Mouse (Mus musculus) stomach, postnatal 0 days (tissue): ENCODE measurements at regions not wholly inside any gene's neighbourhood (a gene's known extent, or its start where the extent isn't known, plus 50 kb on each side); places are given as distances from the start of the nearest gene placed in this dataset.

ENCODE experiments used
- ATAC-seq: fragments of 200-750 bp; cut with Nextera tagmentation; 2 replicates; pipeline ENCODE4 v1.8.0; 2017; ENCODE audit not compliant: low FRiP score, low TSS enrichment
- DNase-seq: peaks from one replicate; pipeline ENCODE4 v3.0.0-alpha.2; 2016; ENCODE audit warnings: low spot score
- H3K27ac ChIP-seq: fragments of 300-500 bp; sonication (generic); replicated peaks from 2 replicates; pipeline ENCODE4 v1.5.1; 2014; ENCODE audit warnings: mild to moderate bottlenecking, control low read depth
- H3K27me3 ChIP-seq: fragments of 300-500 bp; sonication (generic); 2 replicates; pipeline ENCODE4 v1.6.1; 2014; ENCODE audit warnings: low read length; ENCODE audit not compliant: control insufficient read depth, insufficient read depth
- H3K36me3 ChIP-seq: fragments of 300-500 bp; sonication (generic); 2 replicates; pipeline ENCODE4 v1.6.1; 2014; ENCODE audit warnings: low read length, mixed read lengths; ENCODE audit not compliant: control insufficient read depth, insufficient read depth
- H3K4me1 ChIP-seq: fragments of 300-500 bp; sonication (generic); replicated peaks from 2 replicates; pipeline ENCODE4 v1.6.1; 2014; ENCODE audit warnings: antibody characterized with exemption; ENCODE audit not compliant: control insufficient read depth, insufficient read depth
- H3K4me2 ChIP-seq: fragments of 300-500 bp; sonication (generic); replicated peaks from 2 replicates; pipeline ENCODE4 v1.6.1; 2014; ENCODE audit warnings: low read depth, mild to moderate bottlenecking, control low read depth, moderate library complexity
- H3K4me3 ChIP-seq: fragments of 300-500 bp; sonication (generic); 2 replicates; pipeline ENCODE4 v1.5.1; 2014; ENCODE audit warnings: low read depth, low read length, control low read depth
- H3K9ac ChIP-seq: fragments of 300-500 bp; sonication (generic); 2 replicates; pipeline ENCODE4 v1.6.1; 2014; ENCODE audit warnings: mild to moderate bottlenecking, low read length, control low read depth, mixed read lengths
- H3K9me3 ChIP-seq: fragments of 300-500 bp; sonication (generic); 2 replicates; pipeline ENCODE4 v1.6.1; 2016; ENCODE audit warnings: low read length; ENCODE audit not compliant: control insufficient read depth
- CTCF ChIP-seq: IDR thresholded peaks from 2 replicates; pipeline ENCODE4 v1.5.1; 2016; ENCODE audit warnings: antibody characterized with exemption, low read depth, mild to moderate bottlenecking, moderate library complexity
- EP300 ChIP-seq: optimal IDR thresholded peaks from 2 replicates; pipeline ENCODE3; 2016; ENCODE audit warnings: antibody characterized with exemption
- WGBS: fragments of 180-500 bp; shearing (Covaris S2); extraction: QIAGEN DNeasy Blood & Tissue Kit; methylation state at CpG from one replicate; pipeline ENCODE4 v1.1.7; 2014; 5-methylcytosine and 5-hydroxymethylcytosine counted together

DNA sequence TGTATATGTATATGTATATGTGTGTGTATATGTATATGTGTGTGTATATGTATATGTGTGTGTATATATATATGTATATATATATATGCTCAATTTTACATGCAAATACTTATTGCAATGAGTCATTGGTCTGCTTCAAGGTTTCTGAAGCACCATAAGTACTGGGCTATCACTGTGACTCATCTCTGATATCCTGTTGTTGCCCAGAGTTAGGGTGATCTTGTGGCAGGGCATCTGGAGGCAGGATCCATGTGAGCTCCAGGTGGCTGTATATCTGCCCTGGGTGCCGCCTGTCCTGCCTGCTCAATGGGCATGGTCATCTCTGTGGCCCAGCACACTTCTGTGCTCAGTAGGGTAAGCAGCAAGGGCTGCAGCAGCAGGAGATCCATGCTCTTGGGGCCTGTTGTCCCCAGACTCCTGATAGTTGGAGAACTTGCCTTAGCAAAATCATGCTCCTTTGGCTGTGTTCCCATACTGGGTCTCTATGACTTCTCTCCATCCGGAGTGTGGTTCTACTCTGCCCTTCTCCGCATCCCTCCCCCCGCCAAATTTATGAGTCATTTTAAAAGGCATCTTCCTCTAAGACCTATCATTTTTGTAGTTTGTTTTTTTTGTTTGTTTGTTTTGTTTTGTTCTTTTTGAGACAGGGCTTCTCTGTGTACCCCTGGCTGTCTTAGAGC, 356.1 kb downstream of the Hace1 start:
- TF ChIP-seq EP300 (no peak), CTCF (no peak)
- DNase-seq (no peak), ATAC-seq (no peak)

GRCm38 (mm10) chr10:45957686-45958085, 380.1 kb downstream of the Hace1 start:
- TF ChIP-seq CTCF (no peak), EP300 (no peak)
- DNase-seq (no peak), ATAC-seq (no peak)
- Histone ChIP-seq H3K4me1 (no peaks in the 10 kb centered on the region), H3K9ac (no peak overlapping the region), H3K4me2 (no peak overlapping the region), H3K36me3 (no peaks in the 10 kb centered on the region), H3K27ac (no peak overlapping the region), H3K9me3 (no peaks in the 10 kb centered on the region), H3K27me3 (no peaks in the 10 kb centered on the region), H3K4me3 (no peak overlapping the region)

More for the DNA sequence above, 356.1 kb downstream of the Hace1 start:
- no peak overlapping the region for H3K4me2 ChIP-seq
- H3K27me3 ChIP-seq, result no peaks in the 10 kb centered on the region
- no peak overlapping the region for H3K4me3 ChIP-seq
- no peak overlapping the region for H3K9ac ChIP-seq
- H3K9me3 ChIP-seq, result no peaks in the 10 kb centered on the region
- no peaks in the 10 kb centered on the region for H3K4me1 ChIP-seq
- no peak overlapping the region for H3K27ac ChIP-seq
- 89% methylated on average over 4 of the region's 4 CpGs for WGBS
- no peaks in the 10 kb centered on the region for H3K36me3 ChIP-seq

DNA sequence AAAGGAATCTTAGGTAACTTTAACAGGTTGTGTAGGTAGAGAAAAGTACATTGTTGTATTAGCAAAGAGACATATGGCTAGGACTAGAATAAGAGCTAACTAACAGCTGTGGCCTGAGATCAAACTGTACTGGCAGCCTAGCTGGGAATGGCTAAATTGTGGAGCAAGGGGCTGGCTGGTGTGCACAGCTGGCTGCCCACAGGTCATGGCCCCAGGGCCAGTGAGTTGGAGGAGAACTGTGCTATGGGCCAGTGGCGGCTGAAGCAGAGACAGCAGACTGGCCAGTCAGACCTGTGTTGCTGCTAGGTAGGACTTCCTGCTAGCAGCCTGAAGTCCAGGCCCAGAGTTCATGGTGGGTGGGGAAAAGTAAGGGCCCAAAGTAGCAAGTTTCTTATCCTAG, 394.6 kb downstream of the Hace1 start:
- 67% methylated on average over 1 of the region's 1 CpGs for WGBS
- H3K4me3 ChIP-seq, result no peak overlapping the region
- TF ChIP-seq EP300 (no peak), CTCF (no peak)

DNA sequence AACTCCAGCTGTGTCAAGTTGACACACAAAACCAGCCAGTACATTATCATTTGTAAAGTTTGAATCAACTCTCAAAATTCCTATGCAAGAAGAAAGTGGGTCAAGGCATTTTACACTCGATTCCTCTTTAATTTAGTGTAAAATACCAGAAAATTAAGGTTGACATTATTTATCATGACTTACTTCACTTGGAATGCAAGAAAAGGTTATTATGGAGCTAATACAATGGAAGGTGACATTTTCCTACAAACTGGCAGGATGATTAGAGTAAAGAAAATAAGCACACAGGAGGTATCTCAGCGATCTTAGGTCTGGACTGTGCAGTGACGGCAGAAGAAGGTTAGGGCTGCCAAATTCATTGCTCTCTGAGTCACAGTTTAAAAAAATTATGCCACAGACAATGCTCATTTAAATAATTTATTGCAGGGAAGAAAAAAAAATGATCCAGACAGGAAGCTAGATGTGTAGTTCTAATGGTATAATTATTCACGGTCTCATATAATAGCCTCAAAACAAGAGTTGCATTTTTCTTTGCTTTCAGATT, 405.2 kb downstream of the Hace1 start:
- H3K4me1 ChIP-seq, result no peaks in the 10 kb centered on the region
- H3K4me2 ChIP-seq, result no peak overlapping the region
- H3K27me3 ChIP-seq, result no peaks in the 10 kb centered on the region
- no peak for TF ChIP-seq CTCF
- no peak for TF ChIP-seq EP300
- no peaks in the 10 kb centered on the region for H3K9me3 ChIP-seq
- H3K9ac ChIP-seq, result no peak overlapping the region
- H3K36me3 ChIP-seq, result no peaks in the 10 kb centered on the region
- DNase-seq (no peak), ATAC-seq (no peak)
- WGBS, result 66% methylated on average over 4 of the region's 4 CpGs
- no peak overlapping the region for H3K27ac ChIP-seq
- no peak overlapping the region for H3K4me3 ChIP-seq

More for the DNA sequence above, 394.6 kb downstream of the Hace1 start:
- Histone ChIP-seq H3K36me3 (no peaks in the 10 kb centered on the region), H3K27me3 (no peaks in the 10 kb centered on the region), H3K9ac (no peak overlapping the region), H3K4me2 (no peak overlapping the region), H3K27ac (no peak overlapping the region), H3K4me1 (no peaks in the 10 kb centered on the region), H3K9me3 (no peaks in the 10 kb centered on the region)
- ATAC-seq, result no peak
- DNase-seq, result no peak

- Histone ChIP-seq H3K9me3 (no peaks in the 10 kb centered on the region), H3K27ac (no peak overlapping the region), H3K27me3 (no peaks in the 10 kb centered on the region), H3K9ac (no peak overlapping the region), H3K4me2 (no peak overlapping the region), H3K36me3 (no peaks in the 10 kb centered on the region), H3K4me3 (no peak overlapping the region), H3K4me1 (no peaks in the 10 kb centered on the region)
- DNase-seq, result no peak
- no peak for ATAC-seq
- 79% methylated on average over 6 of the region's 6 CpGs for WGBS
- TF ChIP-seq EP300 (no peak), CTCF (no peak)
Observed at GRCm38 (mm10) chr10:45983671-45984335, 406.2 kb downstream of the Hace1 start.

DNA sequence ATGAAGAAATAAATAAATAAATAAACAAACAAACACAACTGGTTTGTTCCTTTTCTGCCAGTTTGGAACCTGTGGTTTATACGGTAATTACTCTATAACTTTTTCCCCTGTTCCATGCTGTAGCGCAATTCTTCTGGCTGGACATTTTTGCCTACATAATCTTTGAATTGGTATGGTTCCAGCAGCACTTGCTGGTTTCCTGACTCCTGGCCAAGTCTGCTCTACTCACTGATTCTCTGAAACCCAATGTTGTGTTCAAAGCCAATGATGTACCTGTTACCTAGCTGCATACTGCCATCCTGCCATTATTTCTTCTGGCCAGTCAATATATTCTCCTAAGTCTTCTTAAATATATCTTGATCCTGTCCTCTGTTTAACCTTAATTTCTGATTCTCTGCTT, 408.7 kb downstream of the Hace1 start:
- no peak for DNase-seq
- Histone ChIP-seq H3K27me3 (no peaks in the 10 kb centered on the region), H3K9me3 (no peaks in the 10 kb centered on the region), H3K36me3 (no peaks in the 10 kb centered on the region), H3K4me1 (no peaks in the 10 kb centered on the region), H3K27ac (no peak overlapping the region), H3K9ac (no peak overlapping the region), H3K4me2 (no peak overlapping the region), H3K4me3 (no peak overlapping the region)
- ATAC-seq, result no peak
- TF ChIP-seq EP300, result no peak
- TF ChIP-seq CTCF, result no peak
- WGBS, result 88% methylated on average over 2 of the region's 2 CpGs
